Mouse (Mus musculus) C2C12 (cell line): ENCODE results near the gene Zfyve27.

Source experiments
- CTCF ChIP-seq: IDR thresholded peaks from one replicate; pipeline ENCODE4 v1.5.1; 2011; ENCODE audit not compliant: control insufficient read depth, insufficient read depth, insufficient read length
- FOSL1 ChIP-seq: IDR thresholded peaks from one replicate; pipeline ENCODE4 v1.8.0; 2011; ENCODE audit warnings: mild to moderate bottlenecking, low read length; ENCODE audit not compliant: poor library complexity, insufficient read depth, severe bottlenecking
- MAX ChIP-seq: IDR thresholded peaks from one replicate; pipeline ENCODE4 v1.6.1; 2011; ENCODE audit warnings: mild to moderate bottlenecking, control low read depth
- MYOD1 ChIP-seq: IDR thresholded peaks from one replicate; pipeline ENCODE4 v1.6.1; 2011; ENCODE audit warnings: low read depth; ENCODE audit not compliant: control insufficient read depth, insufficient read length
- MYOG ChIP-seq: IDR thresholded peaks from one replicate; pipeline ENCODE4 v1.6.1; 2011; ENCODE audit not compliant: control insufficient read depth, insufficient read length; ENCODE audit errors: extremely low read depth

- TF ChIP-seq CTCF (no peak), MYOD1 (no peak), FOSL1 (no peak), MYOG (no peak), MAX (no peak)
Observed at GRCm38 (mm10) chr19:42198026-42198425, 34.3 kb downstream of the Zfyve27 start.
